Mouse (Mus musculus) heart, postnatal 0 days (tissue): ENCODE measurements around the gene Tmem98.

Experiments used
- CTCF ChIP-seq: IDR thresholded peaks from 2 replicates; pipeline ENCODE4 v1.5.1; 2016; ENCODE audit warnings: antibody characterized with exemption, control low read depth, low read depth
- EP300 ChIP-seq: IDR thresholded peaks from 2 replicates; pipeline ENCODE4 v1.6.1; 2016; ENCODE audit warnings: antibody characterized with exemption, low read depth

DNA sequence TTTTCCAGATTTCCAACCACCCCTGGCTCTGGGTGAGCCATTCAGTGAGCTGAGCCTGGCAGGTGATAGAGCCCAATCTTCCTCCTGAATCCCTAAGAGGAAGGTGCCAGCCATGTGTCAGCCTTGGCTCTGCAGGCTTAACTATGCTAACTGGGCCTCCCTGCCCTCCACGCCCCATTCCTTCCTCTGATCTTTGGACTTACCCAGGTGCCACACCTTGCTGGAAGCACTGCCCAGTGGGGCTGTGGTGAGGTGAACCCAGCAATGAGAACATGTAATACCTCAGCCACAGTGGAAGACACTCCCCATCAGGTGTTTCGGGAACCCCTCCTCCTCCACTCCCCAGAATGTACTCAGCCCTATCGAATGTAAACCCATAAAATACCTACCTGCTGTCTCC is 10.1 kb downstream of the Tmem98 start:
- TF ChIP-seq CTCF (no peak), EP300 (no peak)
